Mouse (Mus musculus) lung, postnatal 10 days (tissue): ENCODE measurements around the gene Efna2.

Experiments used
- DNase-seq: peaks from one replicate; pipeline ENCODE4 v3.0.0; 2021

Efna2 gene

DNA sequence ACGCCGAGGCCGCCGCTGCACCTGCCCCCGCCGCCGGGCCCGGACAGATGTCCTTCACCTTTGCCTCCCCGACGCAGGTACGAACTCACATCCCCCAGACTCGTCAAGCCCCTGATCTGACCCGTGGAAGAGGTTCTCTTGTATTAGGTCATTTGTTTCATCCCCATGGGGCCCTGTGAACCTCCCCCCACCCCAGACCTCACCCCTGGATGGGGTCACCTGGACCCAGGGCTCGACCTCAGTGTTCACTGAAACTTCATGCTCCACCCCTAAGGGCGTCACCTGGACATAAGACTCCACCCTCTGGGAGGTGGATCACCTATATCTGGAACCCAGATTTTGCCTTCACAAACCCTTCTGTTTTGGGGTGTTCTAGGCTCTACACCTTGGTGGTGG, 36.8 kb upstream of the Efna2 start:
- peak; percentile 61 for DNase-seq

- DNase-seq: no peak
These were observed 35.6 kb upstream of the Efna2 start for GRCm38 (mm10) chr10:80143664-80144063.

GRCm38 (mm10) chr10:80144159-80144558, 35.1 kb upstream of the Efna2 start:
- DNase-seq: peak; percentile 7

DNA sequence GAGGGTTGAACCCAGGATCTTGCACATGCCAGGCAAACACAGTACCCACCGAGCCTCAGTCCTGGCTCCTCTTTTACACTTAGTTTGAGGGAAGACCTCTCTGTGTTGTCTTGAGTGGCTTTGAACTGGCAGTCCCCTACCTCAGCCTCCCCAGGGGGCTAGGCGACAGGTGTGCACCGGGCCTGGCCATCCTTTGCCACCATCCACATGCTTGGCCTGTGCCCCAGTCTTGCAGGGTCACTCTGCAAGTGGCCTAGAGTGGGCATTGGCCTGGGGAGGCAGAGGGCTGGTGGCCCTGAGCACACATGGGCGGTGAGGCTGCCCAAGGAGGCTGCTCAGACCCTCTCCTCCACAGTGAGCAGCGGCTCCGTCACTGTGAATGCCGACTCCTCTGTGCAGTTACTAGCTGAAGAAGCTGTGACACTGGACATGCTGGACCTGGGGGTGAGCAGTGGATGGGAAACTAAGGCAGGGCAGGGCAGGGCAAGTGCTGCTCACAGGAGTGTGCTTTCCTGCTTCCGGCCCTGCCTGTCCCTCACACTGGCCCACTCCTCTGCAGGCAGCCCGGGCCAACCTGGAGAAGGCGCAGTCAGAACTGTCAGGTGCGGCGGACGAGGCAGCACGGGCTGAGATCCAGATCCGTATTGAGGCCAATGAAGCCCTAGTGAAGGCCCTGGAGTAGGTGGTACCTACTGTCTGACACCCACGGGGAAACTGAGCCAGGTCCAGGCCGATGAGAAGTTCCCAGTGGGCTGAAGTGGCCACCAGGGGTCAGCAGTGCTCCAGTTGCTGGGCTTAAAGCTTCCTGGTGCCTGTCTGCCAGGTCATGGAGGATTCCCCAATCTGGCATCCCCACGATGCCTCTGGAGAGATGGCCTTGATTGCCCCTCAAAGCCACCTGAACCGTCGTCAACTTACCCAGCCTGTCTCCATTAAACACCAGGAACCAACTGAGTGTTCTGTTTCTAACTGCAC, 34.1 kb upstream of the Efna2 start:
- peak; percentile 86 for DNase-seq

GRCm38 (mm10) chr10:80145896-80146295, 33.4 kb upstream of the Efna2 start:
- DNase-seq: peak; percentile 70

GRCm38 (mm10) chr10:80146568-80147011, 32.7 kb upstream of the Efna2 start:
- no peak for DNase-seq

DNA sequence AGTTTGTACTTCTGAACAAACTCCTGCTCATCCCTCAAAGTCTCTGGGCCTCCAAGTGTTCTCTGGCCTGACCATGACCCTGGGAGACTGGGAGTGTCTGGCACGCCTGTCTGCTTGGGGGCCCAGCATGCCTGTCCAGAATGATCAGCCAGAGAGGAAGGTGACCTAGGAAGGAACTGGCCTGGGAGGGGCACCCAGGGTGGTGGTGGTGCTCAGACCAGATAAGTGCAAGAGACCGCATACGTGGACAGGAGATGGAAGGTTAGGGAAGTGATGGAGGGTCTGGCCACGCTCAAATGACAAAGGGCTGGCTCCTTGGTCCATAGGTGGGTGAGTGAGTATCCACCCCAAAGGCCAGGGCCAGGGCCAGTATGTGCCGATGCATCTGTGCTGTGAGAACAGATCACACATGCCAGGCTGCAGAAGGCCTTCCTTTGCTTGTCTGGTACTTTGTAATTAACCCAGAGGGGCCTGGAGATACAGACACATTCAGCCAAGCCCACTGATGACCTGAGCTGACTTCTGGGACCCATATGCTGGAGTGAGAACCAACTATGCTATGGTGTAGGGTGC, 32.0 kb upstream of the Efna2 start:
- DNase-seq: no peak

GRCm38 (mm10) chr10:80147719-80148601, 31.3 kb upstream of the Efna2 start, which contains the start of gene Midn:
Gene Midn (plus strand): TSS chr10:80148272.
- peak; percentile 89 for DNase-seq

- peak; percentile 97 for DNase-seq
These were observed 30.5 kb upstream of the Efna2 start for GRCm38 (mm10) chr10:80148610-80149290.

GRCm38 (mm10) chr10:80149291-80150225, 29.7 kb upstream of the Efna2 start:
- peak; percentile 99 for DNase-seq

DNA sequence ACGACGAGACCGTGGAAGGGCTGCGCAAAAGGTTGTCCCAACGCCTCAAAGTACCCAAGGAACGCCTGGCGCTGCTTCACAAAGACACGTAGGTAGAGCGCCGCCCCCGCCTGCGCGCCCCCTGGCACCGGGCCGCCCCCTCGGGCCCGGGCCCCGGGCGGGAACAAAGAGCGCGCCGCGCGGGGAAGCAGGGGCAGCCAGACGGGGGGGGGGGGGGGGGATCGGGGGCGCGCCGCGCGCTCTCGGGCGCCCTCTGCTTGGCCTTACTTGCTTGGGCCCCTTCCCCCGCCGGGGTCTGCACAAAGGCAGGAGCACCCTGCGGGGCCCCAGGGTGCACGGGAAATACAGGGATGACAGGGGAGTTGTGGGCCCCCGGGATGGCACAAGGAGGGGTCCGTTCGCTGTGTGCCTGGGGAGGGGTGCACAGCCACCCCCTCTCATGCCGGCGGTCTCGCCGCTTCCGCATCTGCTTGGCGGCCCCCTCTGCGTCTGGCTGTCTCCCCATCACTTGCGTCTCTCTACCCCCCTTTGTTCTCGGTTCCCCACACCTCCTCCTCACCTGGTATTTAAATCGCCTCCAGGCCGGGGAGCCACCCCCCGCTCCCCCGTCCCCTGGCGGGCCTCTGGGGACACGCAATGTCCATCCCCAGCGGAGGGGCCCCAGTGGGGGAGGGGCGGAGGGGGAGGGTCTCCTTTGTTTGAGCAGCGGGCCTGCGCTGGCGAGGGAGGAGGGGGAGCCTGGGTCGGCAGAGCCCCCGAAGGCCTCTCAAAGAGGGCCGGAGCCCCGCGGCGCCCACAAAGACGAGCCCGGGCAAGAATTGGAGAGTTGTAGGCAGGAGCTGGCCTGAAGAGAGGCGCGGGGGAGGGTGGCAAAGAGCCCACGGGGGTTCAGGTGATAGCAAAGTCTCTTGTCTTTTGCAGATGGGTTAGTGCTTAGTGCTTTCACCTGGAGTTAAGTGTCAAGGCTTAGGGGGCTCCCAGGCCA, 28.8 kb upstream of the Efna2 start:
- DNase-seq: peak; percentile 76

GRCm38 (mm10) chr10:80151211-80152034, 27.9 kb upstream of the Efna2 start:
- peak; percentile 90 for DNase-seq

DNA sequence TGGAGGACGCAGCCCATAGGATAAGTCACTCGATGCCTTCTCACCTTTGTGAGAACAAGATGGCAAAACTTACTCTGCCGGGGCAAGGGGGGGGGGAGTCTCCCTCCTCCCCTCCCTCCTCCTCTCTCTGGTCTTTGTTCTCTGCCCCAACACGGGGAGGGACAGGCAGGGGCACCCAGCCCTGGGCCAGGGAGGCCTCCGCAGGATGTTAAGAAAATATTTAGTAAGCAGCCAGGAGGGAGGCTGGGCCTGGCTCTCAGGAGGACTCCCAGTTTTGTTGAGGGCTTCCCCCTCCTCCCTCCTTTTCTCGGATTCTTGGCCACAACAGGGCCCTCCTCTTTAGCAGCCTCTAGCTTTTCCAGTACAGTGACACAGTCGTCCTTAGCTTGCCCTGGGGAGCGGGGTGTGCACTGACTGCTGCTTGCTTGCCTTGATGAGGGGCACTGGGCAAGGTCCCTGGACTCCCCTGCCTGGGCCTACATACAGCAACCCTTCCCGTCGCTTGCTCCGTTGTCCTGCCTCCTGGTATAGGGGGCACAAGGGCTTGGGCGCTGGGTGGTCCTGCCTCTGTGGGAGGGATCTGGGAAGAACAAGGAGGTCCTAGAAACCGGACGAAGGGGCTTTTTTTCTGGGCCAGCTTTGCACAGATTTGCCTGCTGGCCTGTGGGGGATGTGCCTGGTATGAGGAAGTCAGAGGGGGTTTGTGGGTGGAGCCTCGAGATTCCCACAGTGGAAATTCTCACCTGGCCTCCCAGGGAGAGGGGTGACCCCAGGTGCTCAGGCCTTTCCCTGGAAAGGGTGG, 27.0 kb upstream of the Efna2 start:
- DNase-seq: peak; percentile 86

DNA sequence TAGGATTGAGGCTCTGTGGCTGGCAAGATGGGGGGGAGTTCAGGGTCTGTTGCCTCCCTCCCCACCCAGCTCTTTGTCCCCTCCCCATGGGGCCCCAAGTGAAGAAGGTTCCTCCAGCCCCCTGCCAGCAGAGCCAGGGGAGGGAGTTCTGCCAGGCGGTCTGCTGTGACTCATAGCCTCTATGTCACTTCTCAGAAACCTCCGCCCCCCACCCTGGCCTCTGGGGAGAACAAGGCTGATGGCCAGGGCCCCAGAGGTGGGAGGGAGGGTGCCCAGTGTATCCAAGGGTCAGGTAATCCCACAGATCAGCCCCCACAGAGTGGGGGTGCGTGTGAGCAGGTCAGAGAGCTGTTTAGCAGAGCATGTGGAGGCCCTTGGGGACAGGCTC, 26.4 kb upstream of the Efna2 start:
- peak; percentile 75 for DNase-seq

DNA sequence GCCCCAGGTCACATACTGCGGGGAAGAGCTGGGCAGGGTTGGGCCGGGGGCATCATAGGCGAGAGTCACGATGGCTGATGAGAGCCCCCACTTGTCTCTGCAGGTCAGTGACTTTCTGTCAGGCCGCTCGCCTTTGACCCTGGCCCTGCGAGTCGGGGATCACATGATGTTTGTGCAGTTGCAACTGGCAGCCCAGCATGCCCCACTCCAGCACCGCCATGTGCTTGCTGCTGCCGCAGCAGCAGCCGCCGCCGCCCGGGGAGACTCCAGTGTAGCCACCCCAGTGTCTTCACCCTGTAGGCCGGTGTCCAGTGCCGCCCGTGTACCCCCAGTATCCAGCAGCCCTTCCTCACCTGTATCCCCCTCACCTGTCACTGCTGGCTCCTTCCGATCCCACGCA, 25.6 kb upstream of the Efna2 start:
- DNase-seq: no peak

DNA sequence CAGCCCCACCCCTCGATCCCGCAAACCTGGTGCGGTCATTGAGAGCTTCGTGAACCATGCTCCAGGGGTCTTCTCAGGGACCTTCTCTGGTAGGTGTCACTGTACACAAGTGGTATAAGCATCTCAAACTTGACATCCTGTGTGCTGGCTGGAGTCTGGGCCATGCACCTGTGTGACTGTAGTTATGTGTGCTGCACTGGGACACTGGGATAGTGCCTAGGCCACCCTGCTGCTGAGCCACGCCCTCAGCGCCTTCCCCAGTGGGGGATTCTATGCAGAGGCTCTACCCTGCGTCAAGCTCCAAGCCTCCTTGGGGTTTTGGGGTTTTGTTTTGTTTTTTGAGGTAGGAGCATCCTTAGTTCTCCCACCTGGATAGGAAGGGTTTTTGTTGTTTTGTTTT, 24.9 kb upstream of the Efna2 start:
- DNase-seq: no peak

DNA sequence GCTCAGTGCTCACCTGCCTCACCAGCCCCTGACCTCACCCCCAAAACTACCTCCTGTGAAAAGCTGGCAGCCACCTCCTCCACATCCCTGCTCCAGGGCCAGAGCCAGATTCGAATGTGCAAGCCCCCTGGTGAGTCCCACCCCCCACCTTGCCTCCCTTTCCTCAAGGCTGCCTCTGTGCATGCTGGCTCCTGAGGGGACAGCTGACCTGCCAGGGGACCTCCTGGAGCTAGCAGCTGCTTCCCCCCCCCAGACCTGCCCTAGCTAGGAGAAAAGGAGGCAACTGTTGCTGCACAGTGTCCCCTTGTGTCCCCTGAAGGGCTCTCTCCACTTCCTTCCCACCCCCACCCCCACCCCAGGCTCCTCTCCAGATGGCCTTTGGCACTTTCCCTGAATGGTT, 24.0 kb upstream of the Efna2 start:
- DNase-seq: no peak
